Mouse (Mus musculus) cerebellum, postnatal 36 days (tissue): ENCODE measurements around the gene 3830406C13Rik.
"Not testable (repeated sequence)": the region's sequence is repeated elsewhere in the genome, so short reads cannot be mapped to it uniquely, and the experiment has no call there.

Source experiments
- DNase-seq, 2 experiments: peaks; one replicate each; pipeline ENCODE4 v3.0.0; 2021 to 2022; ENCODE audit warnings: mixed read lengths in 2 of 2

3830406C13Rik gene

DNA sequence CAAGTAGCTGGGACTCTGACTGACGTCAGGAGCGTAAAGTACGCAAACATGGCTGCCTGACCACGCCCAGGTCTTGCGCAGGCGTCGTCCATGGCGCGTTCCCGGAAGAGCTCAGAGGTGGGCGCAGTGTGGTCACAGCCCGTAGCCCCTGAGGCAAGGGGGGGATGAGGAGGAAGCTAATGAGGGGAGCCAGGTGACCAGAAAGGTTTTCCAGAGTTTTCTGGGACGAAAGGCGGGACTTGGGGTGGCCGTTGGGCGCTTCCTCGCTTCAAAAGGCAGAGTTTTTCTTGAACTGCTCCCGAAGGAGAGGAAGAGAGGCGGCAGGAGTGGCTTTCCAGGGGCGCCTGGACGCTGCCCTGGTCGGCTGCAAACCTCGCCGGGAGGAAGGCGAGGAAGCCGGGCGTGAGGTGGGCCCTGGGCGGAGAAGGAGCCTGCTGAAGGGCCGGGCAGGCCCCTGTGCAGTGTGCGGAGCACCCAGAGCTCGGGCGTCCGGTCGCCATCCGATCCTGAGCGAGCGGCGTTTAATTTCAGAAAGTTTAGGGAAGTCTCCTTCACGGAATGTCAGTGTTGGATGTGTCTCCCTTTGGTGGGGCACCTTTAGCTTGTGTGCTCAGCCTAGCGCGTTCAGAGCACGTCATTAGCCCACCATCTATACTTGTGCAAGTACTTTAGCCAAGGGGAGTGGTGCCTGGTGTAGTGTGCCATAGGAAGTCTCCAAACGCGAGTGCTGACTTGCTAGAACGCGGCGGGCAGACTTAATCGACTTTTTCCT, at the start of gene 3830406C13Rik:
Gene 3830406C13Rik (plus strand): TSS at position 33 of the 772 bp plus-strand sequence.
- DNase-seq: peak; percentile 84

DNA sequence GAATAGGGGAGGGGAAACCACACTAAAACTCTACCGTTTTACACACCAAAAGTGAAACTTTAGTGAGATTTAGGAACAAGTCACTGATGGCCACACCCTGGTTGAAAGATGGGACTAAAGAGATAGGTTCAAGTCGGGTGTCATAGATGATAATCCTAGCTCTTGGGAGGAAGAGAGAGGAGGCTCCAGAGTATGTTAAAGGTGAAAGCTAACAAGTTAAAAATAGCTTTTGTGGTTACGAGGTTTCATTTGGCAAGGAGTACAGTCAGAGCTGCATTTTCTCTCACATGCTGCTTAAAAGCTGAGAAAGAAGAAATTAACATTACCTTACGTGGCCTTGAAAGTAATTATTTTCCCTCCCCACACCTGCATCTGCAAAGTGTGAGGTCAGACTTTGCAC, 40.2 kb upstream of the 3830406C13Rik start:
- DNase-seq: no peak

- no peak for DNase-seq
Observed at GRCm38 (mm10) chr14:12276031-12276430, 7.9 kb upstream of the 3830406C13Rik start.

- no peak for DNase-seq
Observed at GRCm38 (mm10) chr14:12283641-12284040, 332 bp upstream of the 3830406C13Rik start, which contains the start of gene Gm49355. Gm49355 (plus strand) TSS chr14:12283976.

DNA sequence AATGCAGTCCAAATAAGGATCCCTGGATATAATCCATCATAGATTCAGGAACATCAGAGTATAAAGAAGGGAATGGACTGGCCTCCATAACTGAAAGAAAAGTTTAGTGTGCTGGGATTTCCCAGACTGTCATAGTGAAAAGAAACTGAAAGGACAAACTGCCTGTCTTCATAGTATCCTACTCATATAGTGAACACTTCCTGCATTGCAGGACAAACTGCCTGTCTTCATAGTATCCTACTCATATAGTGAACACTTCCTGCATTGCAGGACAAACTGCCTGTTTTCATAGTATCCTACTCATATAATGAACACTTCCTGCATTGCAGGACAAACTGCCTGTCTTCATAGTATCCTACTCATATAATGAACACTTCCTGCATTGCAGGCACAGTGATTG, 5.8 kb downstream of the 3830406C13Rik start:
- not testable (repeated sequence) for DNase-seq

- DNase-seq: peak; percentile 52 to 53
Observed at GRCm38 (mm10) chr14:12296391-12296790, 12.4 kb downstream of the 3830406C13Rik start.

DNA sequence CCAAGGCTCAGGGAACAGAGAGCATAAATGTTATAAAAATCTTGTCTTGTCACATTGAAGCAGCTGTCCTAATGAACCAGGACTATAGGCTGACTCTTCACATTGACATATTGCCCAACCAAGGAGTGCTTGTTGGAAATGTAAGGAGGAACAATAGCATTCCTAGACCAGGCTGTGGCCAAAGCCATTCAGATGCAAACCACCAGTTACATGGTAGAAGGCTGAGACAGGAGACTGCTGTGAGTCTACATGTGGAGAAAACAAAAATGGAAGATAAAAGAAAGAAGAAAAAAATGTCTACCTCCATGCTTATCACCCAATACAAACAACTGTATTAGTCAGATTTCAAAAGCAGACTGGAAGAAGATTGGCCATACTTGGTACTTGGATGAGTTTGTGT, 15.2 kb downstream of the 3830406C13Rik start:
- DNase-seq: no peak

GRCm38 (mm10) chr14:12299654-12300053, 15.7 kb downstream of the 3830406C13Rik start:
- DNase-seq: no peak

- DNase-seq: no peak
Observed at GRCm38 (mm10) chr14:12300275-12300674, 16.3 kb downstream of the 3830406C13Rik start.

DNA sequence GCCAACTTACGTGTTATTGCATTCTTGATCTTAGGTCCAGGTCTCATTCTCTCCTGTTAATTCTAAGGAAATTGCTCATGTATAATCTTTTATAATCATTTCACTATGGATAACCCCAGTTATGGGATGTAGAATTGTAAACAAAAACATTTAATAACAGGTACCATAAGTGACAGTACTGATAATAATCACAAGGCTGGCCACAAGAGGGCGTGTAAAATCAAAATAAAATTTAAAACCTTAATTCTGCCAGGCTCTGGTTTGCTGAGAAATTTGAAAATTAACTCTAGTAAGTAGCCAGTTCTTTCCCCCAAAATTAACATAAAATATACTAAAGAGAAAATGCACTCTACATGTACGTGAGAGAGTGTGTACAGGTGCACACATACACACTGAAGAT, 16.7 kb downstream of the 3830406C13Rik start:
- DNase-seq: peak in 1 of 2 experiments; percentile 28

GRCm38 (mm10) chr14:12303106-12303505, 19.1 kb downstream of the 3830406C13Rik start:
- DNase-seq: no peak

- DNase-seq: no peak
Observed at GRCm38 (mm10) chr14:12333622-12334021, 49.6 kb downstream of the 3830406C13Rik start.

- DNase-seq: no peak
Observed at GRCm38 (mm10) chr14:12334925-12335324, 51.0 kb downstream of the 3830406C13Rik start.

GRCm38 (mm10) chr14:12337421-12337997, 53.5 kb downstream of the 3830406C13Rik start:
- DNase-seq: no peak

- DNase-seq: no peak
Observed at GRCm38 (mm10) chr14:12337998-12338809, 54.2 kb downstream of the 3830406C13Rik start.

GRCm38 (mm10) chr14:12338811-12339565, 55.0 kb downstream of the 3830406C13Rik start:
- DNase-seq: no peak

DNA sequence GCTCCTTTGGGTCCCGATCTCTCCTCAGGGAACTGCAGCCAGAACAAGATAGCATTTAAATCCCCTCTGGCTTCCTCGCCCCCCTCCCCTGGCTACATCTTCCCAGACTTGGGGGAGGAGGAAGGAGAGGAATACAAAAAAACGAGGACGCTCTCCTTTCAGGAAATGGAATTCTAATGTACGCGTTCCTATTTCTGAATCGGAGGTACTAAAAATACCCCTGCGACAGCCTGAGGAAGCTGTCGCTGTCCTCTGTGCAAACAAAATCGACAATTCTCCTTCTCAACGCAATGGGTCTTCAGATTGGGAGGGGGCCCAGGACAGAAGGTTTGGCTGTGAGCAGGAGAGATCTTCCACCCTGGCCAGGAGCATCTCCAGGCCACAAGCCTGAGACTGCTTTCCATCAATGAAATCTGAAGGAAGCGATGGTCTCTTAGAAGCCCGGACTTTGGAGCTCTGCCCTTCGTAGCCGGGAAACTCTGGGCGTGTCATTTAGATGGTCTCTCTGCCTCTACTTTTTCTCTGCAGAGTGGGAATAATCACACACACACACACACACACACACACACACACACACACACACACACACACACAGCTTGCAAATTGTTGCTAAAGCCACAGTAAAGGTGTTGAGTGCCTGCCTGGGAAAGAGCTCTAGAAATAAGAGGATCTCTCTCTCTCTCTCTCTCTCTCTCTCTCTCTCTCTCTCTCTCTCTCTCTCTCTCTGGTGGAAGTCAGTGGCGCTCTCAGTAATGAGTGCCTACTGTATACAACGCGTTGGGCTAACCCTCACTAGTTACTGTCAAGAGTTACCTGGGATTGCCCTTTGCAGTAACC, 56.5 kb downstream of the 3830406C13Rik start:
- DNase-seq: no peak

DNA sequence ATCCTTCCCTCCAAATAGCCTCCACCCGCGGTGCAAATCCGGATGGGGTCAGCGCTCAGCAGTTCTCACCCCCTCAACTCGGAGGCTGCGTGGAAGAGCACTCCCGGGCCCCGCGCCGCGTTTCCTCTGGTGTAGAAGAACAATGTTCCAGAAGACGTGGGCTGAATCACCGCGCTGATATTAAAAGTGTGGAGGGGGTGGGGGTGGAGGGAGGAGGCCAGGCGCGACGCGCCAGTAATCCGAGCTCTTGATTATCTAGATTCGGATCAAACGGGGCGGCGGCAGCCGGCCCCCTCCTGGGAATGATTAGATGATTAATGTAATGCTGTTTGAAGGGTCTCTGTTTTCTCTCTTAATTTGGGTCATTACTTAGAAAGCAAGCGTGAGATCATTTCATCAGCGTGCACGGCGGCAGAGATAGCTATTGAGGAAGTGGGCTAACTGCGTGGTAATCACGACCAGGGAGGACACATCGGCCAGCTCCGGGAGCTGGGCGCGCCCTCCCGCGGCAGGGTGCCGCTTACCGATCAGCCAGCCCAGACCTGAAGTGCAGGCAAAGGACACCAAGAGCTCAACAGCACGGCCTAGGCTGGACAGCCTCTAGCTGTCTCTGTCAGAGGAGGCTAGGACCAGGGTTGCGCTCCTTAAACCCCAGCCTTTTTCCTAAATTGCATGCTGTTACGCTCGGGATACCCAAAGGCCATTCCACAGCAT, 57.3 kb downstream of the 3830406C13Rik start:
- DNase-seq: no peak

DNA sequence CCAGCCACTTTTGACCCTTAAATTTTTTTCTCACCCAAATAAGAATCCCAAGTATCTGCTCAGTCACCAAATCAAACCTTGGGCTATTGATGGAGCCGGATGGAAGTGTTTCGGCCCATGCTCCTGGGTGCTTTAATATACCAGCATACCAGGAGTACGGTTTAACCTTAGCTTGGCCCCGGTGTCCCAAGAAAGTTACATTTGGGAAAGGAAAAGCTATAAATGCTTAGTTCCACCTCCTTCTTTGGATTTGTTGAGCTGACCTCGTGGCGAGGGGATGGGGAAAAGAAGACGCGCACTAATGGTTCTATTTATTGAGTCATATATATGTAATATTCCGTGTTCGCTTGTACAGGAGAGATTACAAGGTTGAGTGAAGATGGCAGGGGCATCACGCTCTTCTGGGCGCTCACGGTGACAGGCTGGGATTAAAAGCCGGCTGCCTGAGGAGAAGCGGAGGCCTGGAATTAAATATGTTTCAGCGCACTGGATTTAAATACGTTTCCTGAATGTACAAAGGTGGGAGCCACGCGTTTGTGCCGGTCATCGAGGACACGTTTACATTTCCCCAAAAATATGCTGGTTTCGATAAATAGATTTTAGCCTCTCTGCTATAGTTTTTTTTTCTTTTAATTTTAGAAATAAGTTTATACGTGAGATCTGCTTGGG, 58.0 kb downstream of the 3830406C13Rik start:
- DNase-seq: no peak

GRCm38 (mm10) chr14:12342458-12343131, 58.6 kb downstream of the 3830406C13Rik start:
- no peak for DNase-seq
